Mouse (Mus musculus): ENCODE measurements around the gene Tmprss7.

- TF ChIP-seq CTCF (IDR thresholded peaks at IDR 0.05; ENCODE audit: extremely low read depth, insufficient read depth, low read length) (no peak), POLR2A (IDR thresholded peaks at IDR 0.05; ENCODE audit: extremely low read depth, insufficient read depth, low read length) (no peak)
These were observed 53.2 kb downstream of the Tmprss7 start for GRCm38 (mm10) chr16:45640070-45640762.
